Mouse (Mus musculus): ENCODE measurements at regions not wholly inside any gene's neighbourhood (a gene's known extent, or its start where the extent isn't known, plus 50 kb on each side); places are given as distances from the start of the nearest gene placed in this dataset.

DNA sequence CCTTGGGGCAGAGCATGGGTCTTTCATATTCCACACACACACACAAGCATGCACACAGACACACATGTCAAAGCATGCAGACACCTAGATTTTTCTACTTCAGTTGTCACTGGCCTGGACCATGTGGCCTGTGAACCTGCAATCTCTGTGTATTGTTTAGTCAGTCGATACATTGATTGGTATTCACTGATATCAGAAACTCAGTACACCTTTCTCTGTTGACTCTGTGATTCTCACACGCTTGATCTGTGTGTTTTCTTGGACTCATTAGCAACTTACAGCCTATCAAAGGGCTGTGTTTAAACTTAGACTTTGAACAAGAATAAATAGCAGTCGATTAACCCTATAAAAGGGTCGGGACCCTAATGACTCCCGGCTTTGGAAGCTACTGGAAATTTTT, 362.7 kb upstream of the Sall1 start:
- Histone ChIP-seq H3K27me3 (ENCODE audit: control insufficient read depth) (peaks cover 12% of the 10 kb centered on the region), H3K4me3 (replicated peaks) (no peak overlapping the region), H3K9me3 (ENCODE audit: control insufficient read depth, low read length) (peaks cover 3% of the 10 kb centered on the region; the same call in 1 of the 2 replicates), H3K4me1 (ENCODE audit: control insufficient read depth) (no peaks in the 10 kb centered on the region), H3K36me3 (ENCODE audit: control insufficient read depth) (no peaks in the 10 kb centered on the region)
- no peak for TF ChIP-seq TAL1 (IDR thresholded peaks at IDR 0.05; ENCODE audit: low read length)
- TF ChIP-seq GATA1 (IDR thresholded peaks at IDR 0.05; ENCODE audit: low read length) = no peak

DNA sequence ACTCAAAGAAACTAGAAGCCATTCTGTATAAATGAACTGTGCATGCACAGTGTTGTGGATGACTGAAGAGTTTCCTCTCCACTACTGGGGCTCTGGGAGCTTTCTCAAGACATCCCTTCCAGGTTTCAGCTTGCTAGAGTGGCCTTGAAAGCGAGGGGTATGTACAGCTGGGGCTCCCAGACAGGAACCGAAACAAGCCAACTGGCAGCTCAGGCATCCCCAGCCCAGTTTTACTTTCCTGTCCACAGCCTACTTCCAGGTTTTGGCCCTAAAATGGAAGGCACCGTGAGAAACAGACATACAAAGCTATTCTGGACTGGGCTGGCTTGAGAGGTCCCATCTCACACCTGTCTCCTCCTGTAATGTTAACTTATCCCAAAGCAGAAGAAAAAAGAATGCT, 360.3 kb upstream of the Sall1 start:
- Histone ChIP-seq H3K4me3 (replicated peaks) (no peak overlapping the region), H3K9me3 (ENCODE audit: control insufficient read depth, low read length) (no peaks in the 10 kb centered on the region), H3K36me3 (ENCODE audit: control insufficient read depth) (no peaks in the 10 kb centered on the region), H3K4me1 (ENCODE audit: control insufficient read depth) (no peaks in the 10 kb centered on the region), H3K27me3 (ENCODE audit: control insufficient read depth) (peaks cover 2% of the 10 kb centered on the region; the same call in 1 of the 2 replicates)
- TF ChIP-seq GATA1 (IDR thresholded peaks at IDR 0.05; ENCODE audit: low read length) = no peak

DNA sequence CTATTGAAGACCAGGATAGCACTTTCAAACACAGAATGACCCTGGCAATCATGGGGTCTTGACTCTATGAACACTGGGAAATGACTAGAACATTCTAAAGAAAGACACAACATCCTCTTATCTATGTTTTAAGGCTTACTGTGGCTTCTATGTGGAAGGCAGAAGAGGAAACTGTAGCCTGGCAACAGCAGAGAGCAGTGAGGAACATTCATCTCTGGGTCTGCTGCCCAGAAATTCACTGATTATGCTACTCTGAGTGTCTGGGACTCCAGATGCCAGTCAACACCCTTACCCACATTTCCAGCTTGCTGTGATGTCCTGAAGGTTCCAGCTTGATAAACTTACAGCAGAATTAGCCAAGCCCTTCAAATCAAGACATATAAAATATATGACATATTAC, 352.7 kb upstream of the Sall1 start:
- no peak for TF ChIP-seq GATA1 (IDR thresholded peaks at IDR 0.05; ENCODE audit: low read length)
- no peak for TF ChIP-seq TAL1 (IDR thresholded peaks at IDR 0.05; ENCODE audit: low read length)
- Histone ChIP-seq H3K27me3 (ENCODE audit: control insufficient read depth) (no peaks in the 10 kb centered on the region; the same call in 1 of the 2 replicates), H3K4me1 (ENCODE audit: control insufficient read depth) (no peaks in the 10 kb centered on the region), H3K36me3 (ENCODE audit: control insufficient read depth) (no peaks in the 10 kb centered on the region), H3K4me3 (replicated peaks) (no peak overlapping the region), H3K9me3 (ENCODE audit: control insufficient read depth, low read length) (no peaks in the 10 kb centered on the region; the same call in 1 of the 2 replicates)

DNA sequence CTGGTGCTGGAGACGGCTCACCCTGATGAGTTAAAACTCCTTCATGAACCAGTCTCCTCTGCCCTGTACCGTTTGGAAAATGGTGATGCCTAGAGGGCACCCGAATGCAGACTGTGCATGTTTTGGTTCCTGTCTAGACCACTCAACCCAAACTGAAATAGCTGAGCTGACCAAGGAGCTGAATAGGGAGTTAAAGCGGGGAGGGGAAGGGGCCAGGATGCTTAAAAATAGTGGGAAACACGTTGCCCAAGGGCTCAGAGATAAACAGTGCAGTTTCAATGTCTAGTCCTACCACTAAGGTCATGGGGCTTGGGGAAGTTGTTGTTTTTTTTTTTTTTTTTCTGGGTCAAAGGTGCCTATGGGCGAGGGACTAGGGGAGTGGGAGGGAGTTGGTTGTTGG, 348.8 kb upstream of the Sall1 start:
- peaks cover 4% of the 10 kb centered on the region; the same call in 1 of the 2 replicates for H3K27me3 ChIP-seq (ENCODE audit: control insufficient read depth)
- H3K4me3 ChIP-seq (replicated peaks) = no peak overlapping the region
- H3K4me1 ChIP-seq (ENCODE audit: control insufficient read depth) = no peaks in the 10 kb centered on the region
- no peaks in the 10 kb centered on the region for H3K36me3 ChIP-seq (ENCODE audit: control insufficient read depth)
- H3K9me3 ChIP-seq (ENCODE audit: control insufficient read depth, low read length) = no peaks in the 10 kb centered on the region; the same call in 1 of the 2 replicates
- TF ChIP-seq GATA1 (IDR thresholded peaks at IDR 0.05; ENCODE audit: low read length) (no peak), TAL1 (IDR thresholded peaks at IDR 0.05; ENCODE audit: low read length) (no peak)

DNA sequence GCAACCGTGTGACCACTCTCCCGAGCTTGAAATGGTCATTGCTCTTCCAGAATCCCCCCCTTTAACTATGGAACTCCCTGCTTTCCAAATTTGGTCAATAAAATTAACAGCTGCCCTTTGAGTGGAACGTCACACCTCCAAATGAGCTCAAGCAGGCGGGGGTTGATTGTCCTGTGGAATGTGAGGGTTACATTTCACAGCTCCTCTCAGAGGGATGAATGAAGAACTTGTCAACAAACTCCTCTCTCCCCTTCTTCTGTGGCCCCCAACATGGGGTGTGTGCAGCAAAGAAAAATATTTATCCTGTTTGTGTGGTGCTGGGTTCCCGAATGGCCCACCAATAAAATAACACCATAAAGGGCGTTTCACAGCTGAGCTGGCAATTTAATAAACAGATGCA, 344.8 kb upstream of the Sall1 start:
- H3K4me3 ChIP-seq (replicated peaks) = no peak overlapping the region
- no peaks in the 10 kb centered on the region; the same call in 1 of the 2 replicates for H3K9me3 ChIP-seq (ENCODE audit: control insufficient read depth, low read length)
- peaks cover 4% of the 10 kb centered on the region; the same call in 1 of the 2 replicates for H3K27me3 ChIP-seq (ENCODE audit: control insufficient read depth)
- H3K4me1 ChIP-seq (ENCODE audit: control insufficient read depth) = no peaks in the 10 kb centered on the region
- no peaks in the 10 kb centered on the region for H3K36me3 ChIP-seq (ENCODE audit: control insufficient read depth)
- TF ChIP-seq TAL1 (IDR thresholded peaks at IDR 0.05; ENCODE audit: low read length) (no peak), GATA1 (IDR thresholded peaks at IDR 0.05; ENCODE audit: low read length) (no peak)

DNA sequence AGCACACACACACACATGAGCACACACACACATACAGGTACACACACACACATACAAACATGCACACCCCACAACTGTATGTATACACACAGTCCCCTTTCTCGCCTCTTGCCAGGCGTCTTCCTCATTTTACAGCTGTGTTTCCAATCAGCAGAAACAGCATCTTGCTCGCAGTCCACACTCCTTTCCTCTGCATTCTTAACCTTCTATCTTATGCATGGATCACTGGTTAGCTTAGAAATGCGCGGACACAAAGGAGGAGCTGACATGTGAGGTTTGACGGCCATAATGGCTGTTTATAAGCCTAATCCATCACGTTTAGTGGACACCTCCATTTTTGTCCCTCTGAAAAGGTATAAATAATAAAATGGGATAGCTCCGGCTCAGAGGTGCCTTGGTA, 343.3 kb upstream of the Sall1 start:
- TF ChIP-seq TAL1 (IDR thresholded peaks at IDR 0.05; ENCODE audit: low read length) = no peak
- no peak for TF ChIP-seq GATA1 (IDR thresholded peaks at IDR 0.05; ENCODE audit: low read length)
- no peaks in the 10 kb centered on the region for H3K36me3 ChIP-seq (ENCODE audit: control insufficient read depth)
- H3K4me3 ChIP-seq (replicated peaks) = no peak overlapping the region
- peaks cover 4% of the 10 kb centered on the region; the same call in 1 of the 2 replicates for H3K27me3 ChIP-seq (ENCODE audit: control insufficient read depth)
- no peaks in the 10 kb centered on the region for H3K4me1 ChIP-seq (ENCODE audit: control insufficient read depth)
- no peaks in the 10 kb centered on the region for H3K9me3 ChIP-seq (ENCODE audit: control insufficient read depth, low read length)

GRCm38 (mm10) chr8:89385028-89385427, 341.1 kb upstream of the Sall1 start:
- Histone ChIP-seq H3K36me3 (ENCODE audit: control insufficient read depth) (no peaks in the 10 kb centered on the region), H3K4me1 (ENCODE audit: control insufficient read depth) (no peaks in the 10 kb centered on the region), H3K4me3 (replicated peaks) (no peak overlapping the region), H3K9me3 (ENCODE audit: control insufficient read depth, low read length) (no peaks in the 10 kb centered on the region), H3K27me3 (ENCODE audit: control insufficient read depth) (peaks cover 4% of the 10 kb centered on the region; the same call in 1 of the 2 replicates)
- TF ChIP-seq TAL1 (IDR thresholded peaks at IDR 0.05; ENCODE audit: low read length) = no peak
- TF ChIP-seq GATA1 (IDR thresholded peaks at IDR 0.05; ENCODE audit: low read length) = no peak

DNA sequence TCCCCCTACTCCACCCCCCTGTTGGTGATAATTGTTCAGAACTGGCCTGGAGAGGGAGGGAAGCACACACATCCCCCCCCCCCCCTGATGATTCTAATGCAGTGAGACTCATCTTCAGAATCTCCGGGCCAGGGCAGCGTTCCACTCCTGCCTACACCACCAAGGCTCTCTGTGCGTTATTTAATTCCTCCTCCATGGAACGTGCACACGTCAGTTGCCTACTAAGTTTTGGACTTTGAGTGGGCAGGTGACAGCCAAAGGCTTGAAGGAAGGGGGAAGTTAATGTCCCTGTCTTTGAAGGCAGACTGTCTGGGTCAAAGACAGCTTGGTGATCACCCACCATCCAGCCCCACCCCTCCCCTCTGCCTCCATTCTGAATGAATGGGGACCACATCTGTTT, 339.8 kb upstream of the Sall1 start:
- no peaks in the 10 kb centered on the region for H3K4me1 ChIP-seq (ENCODE audit: control insufficient read depth)
- TF ChIP-seq TAL1 (IDR thresholded peaks at IDR 0.05; ENCODE audit: low read length) (no peak), GATA1 (IDR thresholded peaks at IDR 0.05; ENCODE audit: low read length) (no peak)
- H3K36me3 ChIP-seq (ENCODE audit: control insufficient read depth) = no peaks in the 10 kb centered on the region
- no peaks in the 10 kb centered on the region for H3K9me3 ChIP-seq (ENCODE audit: control insufficient read depth, low read length)
- no peak overlapping the region for H3K4me3 ChIP-seq (replicated peaks)
- no peaks in the 10 kb centered on the region; the same call in 1 of the 2 replicates for H3K27me3 ChIP-seq (ENCODE audit: control insufficient read depth)

GRCm38 (mm10) chr8:89382538-89383380, 338.8 kb upstream of the Sall1 start:
- TF ChIP-seq TAL1 (IDR thresholded peaks at IDR 0.05; ENCODE audit: low read length) (no peak), GATA1 (IDR thresholded peaks at IDR 0.05; ENCODE audit: low read length) (no peak)
- no peak overlapping the region for H3K4me3 ChIP-seq (replicated peaks)
- no peaks in the 10 kb centered on the region for H3K9me3 ChIP-seq (ENCODE audit: control insufficient read depth, low read length)
- no peaks in the 10 kb centered on the region for H3K36me3 ChIP-seq (ENCODE audit: control insufficient read depth)
- H3K4me1 ChIP-seq (ENCODE audit: control insufficient read depth) = no peaks in the 10 kb centered on the region
- H3K27me3 ChIP-seq (ENCODE audit: control insufficient read depth) = no peaks in the 10 kb centered on the region; the same call in 1 of the 2 replicates

All from erythroblast, embryonic 14.5 days (primary cell).